Mouse (Mus musculus): ENCODE measurements around the gene Mycbp.

Gene Mycbp

GRCm38 (mm10) chr4:123946701-123947100 is 42.1 kb downstream of the Mycbp start:
- DNase-seq, result no peak

GRCm38 (mm10) chr4:123947149-123947548 is 42.5 kb downstream of the Mycbp start:
- DNase-seq, result no peak

GRCm38 (mm10) chr4:123948901-123949300 is 44.3 kb downstream of the Mycbp start:
- no peak for DNase-seq

- no peak for DNase-seq
Observed at GRCm38 (mm10) chr4:123949649-123950048, 45.0 kb downstream of the Mycbp start.

GRCm38 (mm10) chr4:123952059-123952458 is 47.4 kb downstream of the Mycbp start:
- DNase-seq, result no peak

GRCm38 (mm10) chr4:123956703-123957491 is 52.3 kb downstream of the Mycbp start:
- peak; percentile 82 for DNase-seq

GRCm38 (mm10) chr4:123957492-123957808 is 52.8 kb downstream of the Mycbp start:
- DNase-seq, result no peak

GRCm38 (mm10) chr4:123957891-123958290 is 53.3 kb downstream of the Mycbp start:
- no peak for DNase-seq

- DNase-seq, result no peak
Observed at GRCm38 (mm10) chr4:123960955-123961354, 56.3 kb downstream of the Mycbp start.

All from lung, postnatal 10 days (tissue).